Mouse (Mus musculus) kidney, embryonic 14.5 days (tissue): ENCODE data around the gene Exoc8. TPM values are rescaled to one million over a fixed set of nuclear protein-coding genes. Genes with fewer than 3 reads are reported as not detected.

Experiments
- ATAC-seq: fragments of 200-750 bp; cut with Nextera tagmentation; 2 replicates; pipeline ENCODE4 v1.8.0; 2017; ENCODE audit warnings: moderate number of reproducible peaks, mild to moderate bottlenecking, moderate TSS enrichment, moderate library complexity; ENCODE audit not compliant: low FRiP score, low TSS enrichment
- H3K27ac ChIP-seq: fragments of 300-500 bp; sonication (generic); 2 replicates; pipeline ENCODE4 v1.5.1; 2014; ENCODE audit warnings: low read depth, mild to moderate bottlenecking, low read length, moderate library complexity, mixed read lengths
- H3K27me3 ChIP-seq: fragments of 300-500 bp; sonication (generic); 2 replicates; pipeline ENCODE4 v1.6.1; 2014; ENCODE audit warnings: mild to moderate bottlenecking, low read length; ENCODE audit not compliant: control insufficient read depth, insufficient read depth
- H3K36me3 ChIP-seq: fragments of 300-500 bp; sonication (generic); 2 replicates; pipeline ENCODE4 v1.6.1; 2014; ENCODE audit warnings: low read length, mixed read lengths; ENCODE audit not compliant: control insufficient read depth, insufficient read depth
- H3K4me1 ChIP-seq: fragments of 300-500 bp; sonication (generic); 2 replicates; pipeline ENCODE4 v1.6.1; 2014; ENCODE audit warnings: low read length, mixed read lengths; ENCODE audit not compliant: control insufficient read depth, insufficient read depth
- H3K4me2 ChIP-seq: fragments of 300-500 bp; sonication (generic); replicated peaks from 2 replicates; pipeline ENCODE4 v1.6.1; 2014; ENCODE audit warnings: low read depth, mild to moderate bottlenecking, low read length
- H3K4me3 ChIP-seq: fragments of 300-500 bp; sonication (generic); 2 replicates; pipeline ENCODE4 v1.5.1; 2014; ENCODE audit warnings: mild to moderate bottlenecking, low read length
- H3K9ac ChIP-seq: fragments of 300-500 bp; sonication (generic); 2 replicates; pipeline ENCODE4 v1.6.1; 2014; ENCODE audit warnings: low read depth, mild to moderate bottlenecking, low read length, moderate library complexity
- H3K9me3 ChIP-seq: fragments of 300-500 bp; sonication (generic); 2 replicates; pipeline ENCODE4 v1.6.1; 2016; ENCODE audit warnings: low read length; ENCODE audit not compliant: control insufficient read depth
- WGBS: fragments of 180-500 bp; shearing (Covaris S2); extraction: QIAGEN DNeasy Blood & Tissue Kit; methylation state at CpG from one replicate; pipeline ENCODE4 v1.1.7; 2014; 5-methylcytosine and 5-hydroxymethylcytosine counted together
- polyA plus RNA-seq: library from polyadenylated mRNA; unstranded; fragments of >200 nt; fragmentation: Nextera tagmentation; extraction: Ambion mirVana; gene quantifications from 2 replicates; pipeline ENCODE4 v1.2.1, GENCODE M21; 2014

Gene Exoc8
- polyA plus RNA-seq, 1 experiment from 2014 or later: 8.1 TPM

GRCm38 (mm10) chr8:124892596-124892995, 4.9 kb downstream of the Exoc8 start:
- H3K4me3 ChIP-seq: no peak overlapping the region
- H3K4me1 ChIP-seq: peaks cover 12% of the 10 kb centered on the region

GRCm38 (mm10) chr8:124888385-124888784, 9.1 kb downstream of the Exoc8 start:
- no peak for ATAC-seq
- Histone ChIP-seq H3K9me3 (peaks cover 3% of the 10 kb centered on the region; the same call in 1 of the 2 replicates), H3K27me3 (no peaks in the 10 kb centered on the region), H3K4me1 (no peaks in the 10 kb centered on the region), H3K9ac (no peak overlapping the region), H3K27ac (no peak overlapping the region), H3K4me2 (no peak overlapping the region), H3K4me3 (no peak overlapping the region), H3K36me3 (peaks cover 84% of the 10 kb centered on the region)
- 97% methylated on average over 5 of the region's 5 CpGs for WGBS

More at GRCm38 (mm10) chr8:124892596-124892995, 4.9 kb downstream of the Exoc8 start:
- Histone ChIP-seq H3K9ac (no peak overlapping the region), H3K36me3 (peaks cover 59% of the 10 kb centered on the region), H3K9me3 (peaks cover under 1% of the 10 kb centered on the region; the same call in 1 of the 2 replicates), H3K27me3 (no peaks in the 10 kb centered on the region), H3K4me2 (no peak overlapping the region), H3K27ac (no peak overlapping the region)
- 73% methylated on average over 3 of the region's 3 CpGs for WGBS
- no peak for ATAC-seq

- peaks cover 91% of the 10 kb centered on the region for H3K36me3 ChIP-seq
- H3K27ac ChIP-seq: no peak overlapping the region
- H3K4me2 ChIP-seq: no peak overlapping the region
- no peak for ATAC-seq
- no peaks in the 10 kb centered on the region for H3K9me3 ChIP-seq
- 80% methylated on average over 10 of the region's 10 CpGs for WGBS
- no peak overlapping the region for H3K4me3 ChIP-seq
- no peaks in the 10 kb centered on the region for H3K27me3 ChIP-seq
- no peaks in the 10 kb centered on the region for H3K4me1 ChIP-seq
- H3K9ac ChIP-seq: no peak overlapping the region
Measured at GRCm38 (mm10) chr8:124878946-124879526, 18.5 kb downstream of the Exoc8 start.

- ATAC-seq: no peak
- 88% methylated on average over 5 of the region's 5 CpGs for WGBS
Measured at GRCm38 (mm10) chr8:124878141-124878540, 19.4 kb downstream of the Exoc8 start.

GRCm38 (mm10) chr8:124872690-124873089, 24.8 kb downstream of the Exoc8 start:
- ATAC-seq: no peak
- WGBS: 90% methylated on average over 5 of the region's 5 CpGs

More at GRCm38 (mm10) chr8:124878141-124878540, 19.4 kb downstream of the Exoc8 start:
- Histone ChIP-seq H3K9me3 (no peaks in the 10 kb centered on the region), H3K9ac (no peak overlapping the region), H3K4me2 (no peak overlapping the region), H3K36me3 (peaks cover 91% of the 10 kb centered on the region), H3K4me1 (no peaks in the 10 kb centered on the region), H3K4me3 (no peak overlapping the region), H3K27me3 (no peaks in the 10 kb centered on the region), H3K27ac (no peak overlapping the region)

GRCm38 (mm10) chr8:124872081-124872480, 25.4 kb downstream of the Exoc8 start:
- WGBS: 93% methylated on average over 7 of the region's 7 CpGs
- ATAC-seq: no peak

More at GRCm38 (mm10) chr8:124872690-124873089, 24.8 kb downstream of the Exoc8 start:
- Histone ChIP-seq H3K4me2 (no peak overlapping the region), H3K4me1 (0 out of 2 replicates have a peak, but pooled peaks cover 3% of the 10 kb centered on the region), H3K9me3 (no peaks in the 10 kb centered on the region), H3K36me3 (peaks cover 62% of the 10 kb centered on the region), H3K27me3 (no peaks in the 10 kb centered on the region), H3K27ac (no peak overlapping the region), H3K9ac (no peak overlapping the region), H3K4me3 (no peak overlapping the region)

GRCm38 (mm10) chr8:124871474-124871873, 26.0 kb downstream of the Exoc8 start:
- 96% methylated on average over 7 of the region's 7 CpGs for WGBS
- ATAC-seq: no peak
- Histone ChIP-seq H3K4me2 (no peak overlapping the region), H3K36me3 (peaks cover 51% of the 10 kb centered on the region), H3K27ac (no peak overlapping the region), H3K9me3 (no peaks in the 10 kb centered on the region), H3K27me3 (no peaks in the 10 kb centered on the region), H3K4me1 (0 out of 2 replicates have a peak, but pooled peaks cover 3% of the 10 kb centered on the region), H3K4me3 (no peak overlapping the region), H3K9ac (no peak overlapping the region)

More at GRCm38 (mm10) chr8:124872081-124872480, 25.4 kb downstream of the Exoc8 start:
- H3K4me3 ChIP-seq: no peak overlapping the region
- no peak overlapping the region for H3K4me2 ChIP-seq
- H3K9ac ChIP-seq: no peak overlapping the region
- no peak overlapping the region for H3K27ac ChIP-seq
- H3K4me1 ChIP-seq: 0 out of 2 replicates have a peak, but pooled peaks cover 3% of the 10 kb centered on the region
- peaks cover 57% of the 10 kb centered on the region for H3K36me3 ChIP-seq
- no peaks in the 10 kb centered on the region for H3K9me3 ChIP-seq
- no peaks in the 10 kb centered on the region for H3K27me3 ChIP-seq

GRCm38 (mm10) chr8:124869708-124870107, 27.8 kb downstream of the Exoc8 start:
- Histone ChIP-seq H3K36me3 (peaks cover 37% of the 10 kb centered on the region), H3K27me3 (no peaks in the 10 kb centered on the region), H3K4me3 (no peak overlapping the region), H3K4me2 (no peak overlapping the region), H3K9me3 (no peaks in the 10 kb centered on the region), H3K9ac (no peak overlapping the region), H3K4me1 (0 out of 2 replicates have a peak, but pooled peaks cover 3% of the 10 kb centered on the region), H3K27ac (no peak overlapping the region)
- ATAC-seq: no peak
- WGBS: 60% methylated on average over 6 of the region's 6 CpGs

GRCm38 (mm10) chr8:124867126-124867525, 30.4 kb downstream of the Exoc8 start:
- no peak for ATAC-seq
- no peak overlapping the region for H3K4me3 ChIP-seq
- H3K27me3 ChIP-seq: no peaks in the 10 kb centered on the region
- H3K4me1 ChIP-seq: peaks cover 9% of the 10 kb centered on the region; the same call in 1 of the 2 replicates
- H3K36me3 ChIP-seq: peaks cover 13% of the 10 kb centered on the region
- H3K9me3 ChIP-seq: no peaks in the 10 kb centered on the region
- H3K4me2 ChIP-seq: no peak overlapping the region
- 19% methylated on average over 2 of the region's 2 CpGs for WGBS
- H3K9ac ChIP-seq: no peak overlapping the region
- no peak overlapping the region for H3K27ac ChIP-seq
